Comparison of ENCODE assay signal across 7 mouse cellular contexts in genomic region chr16:89831172-89831571, GRCm38 (mm10).
DNase-seq lines count a peak whose midpoint lies in the region; ATAC-seq lines count a peak whose summit lies in the region.

No protein-coding gene starts in this region.

- H3K36me3 ChIP-seq in neural tube, embryonic 11.5 days (ENCODE audit: control insufficient read depth, insufficient read depth, low read length), result no peaks in the 10 kb centered on the region
- no peaks in the 10 kb centered on the region for H3K36me3 ChIP-seq in embryonic facial prominence, embryonic 11.5 days (replicated peaks; ENCODE audit: control insufficient read depth, insufficient read depth, low read depth, low read length)

- no peak for ATAC-seq in neural tube, embryonic 11.5 days (ENCODE audit: insufficient read depth, low FRiP score, low TSS enrichment)
- ATAC-seq in embryonic facial prominence, embryonic 11.5 days (replicated peaks; ENCODE audit: insufficient number of reproducible peaks, low FRiP score, low TSS enrichment, low read depth), result no peak

- H3K4me2 ChIP-seq in neural tube, embryonic 11.5 days (ENCODE audit: low read depth), result no peak overlapping the region
- H3K4me2 ChIP-seq in embryonic facial prominence, embryonic 11.5 days (ENCODE audit: low read depth, low read length), result no peak overlapping the region

- no peaks in the 10 kb centered on the region for H3K27me3 ChIP-seq in neural tube, embryonic 11.5 days (ENCODE audit: control insufficient read depth, insufficient read depth, low read length)
- no peaks in the 10 kb centered on the region for H3K27me3 ChIP-seq in embryonic facial prominence, embryonic 11.5 days (ENCODE audit: control insufficient read depth, insufficient read depth, low read length)

- no peaks in the 10 kb centered on the region for H3K9me3 ChIP-seq in neural tube, embryonic 11.5 days (ENCODE audit: control insufficient read depth, low read length)
- no peaks in the 10 kb centered on the region for H3K9me3 ChIP-seq in embryonic facial prominence, embryonic 11.5 days (replicated peaks; ENCODE audit: control insufficient read depth, low read length)

- no peak overlapping the region for H3K9ac ChIP-seq in neural tube, embryonic 11.5 days (ENCODE audit: low read length)
- no peak overlapping the region for H3K9ac ChIP-seq in embryonic facial prominence, embryonic 11.5 days (replicated peaks; ENCODE audit: low read length)

- H3K4me3 ChIP-seq in neural tube, embryonic 11.5 days (ENCODE audit: low read depth, low read length), result no peak overlapping the region
- H3K4me3 ChIP-seq in embryonic facial prominence, embryonic 11.5 days (ENCODE audit: low read depth, low read length), result no peak overlapping the region

- intact Hi-C loops in heart, postnatal 36 days (cut with DNase I), result loop anchor here (1.0 kb wide), 1 partner anchor 57 kb away; no protein-coding TSS in a partner anchor

- 52% methylated on average over 10 of the region's 10 CpGs for WGBS in neural tube, embryonic 11.5 days
- WGBS in embryonic facial prominence, embryonic 11.5 days, result 44% methylated on average over 10 of the region's 10 CpGs

- no peak overlapping the region for H3K27ac ChIP-seq in neural tube, embryonic 11.5 days (ENCODE audit: low read depth, low read length)
- no peak overlapping the region for H3K27ac ChIP-seq in embryonic facial prominence, embryonic 11.5 days (replicated peaks; ENCODE audit: low read depth, low read length)

- H3K4me1 ChIP-seq in neural tube, embryonic 11.5 days (ENCODE audit: control insufficient read depth, insufficient read depth, low read length), result peaks cover 5% of the 10 kb centered on the region; the same call in 1 of the 2 replicates
- H3K4me1 ChIP-seq in embryonic facial prominence, embryonic 11.5 days (ENCODE audit: control insufficient read depth, insufficient read depth, low read length), result no peaks in the 10 kb centered on the region

- peak; percentile 36 for DNase-seq in neural tube, embryonic 11.5 days (ENCODE audit: low spot score)
- no peak for DNase-seq in neural tube, embryonic 10.5 days (ENCODE audit: extremely low spot score, low spot score)
- peak; percentile 64 for DNase-seq in ZHBTc4 (ENCODE audit: low read depth, low spot score)
- peak; percentile 77 for DNase-seq in embryonic facial prominence, embryonic 11.5 days (ENCODE audit: low spot score)
- peak; percentile 44 to 55 for DNase-seq in heart, postnatal 36 days
- DNase-seq in lung, adult 18-20 months, result peak; percentile 40 to 67
- peak; percentile 30 for DNase-seq in skeletal muscle tissue, adult 2 months (ENCODE audit: low read depth, low spot score)
